Mouse (Mus musculus) cerebellum, adult (tissue): ENCODE results near the gene Nsf.

Source experiments
- ATAC-seq: cut with Nextera tagmentation; 2 replicates; pipeline ENCODE4 v1.9.2; 2017; ENCODE audit warnings: mild to moderate bottlenecking, moderate library complexity, mixed read lengths; ENCODE audit not compliant: insufficient number of reproducible peaks, low FRiP score, low TSS enrichment

The Nsf gene

DNA sequence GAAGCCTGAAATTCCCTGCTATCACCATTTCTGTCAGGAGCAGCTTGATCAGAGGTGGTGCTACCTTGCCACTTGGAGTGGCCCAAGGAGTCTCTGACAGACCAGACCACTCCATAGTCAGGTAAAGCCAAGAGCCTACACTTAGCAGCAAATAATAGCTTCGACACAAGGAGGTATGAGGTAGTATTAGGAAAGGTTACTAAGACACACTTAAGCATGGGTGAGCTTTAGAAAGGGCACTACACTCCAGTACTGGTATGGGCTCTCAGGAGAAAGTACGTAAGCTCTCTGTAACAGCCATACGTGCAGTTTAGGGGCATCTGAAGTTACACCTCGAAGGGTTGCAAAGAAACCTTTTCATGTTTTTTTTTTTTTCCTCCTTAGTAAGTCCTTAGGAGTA is 11.1 kb downstream of the Nsf start:
- ATAC-seq: no peak

DNA sequence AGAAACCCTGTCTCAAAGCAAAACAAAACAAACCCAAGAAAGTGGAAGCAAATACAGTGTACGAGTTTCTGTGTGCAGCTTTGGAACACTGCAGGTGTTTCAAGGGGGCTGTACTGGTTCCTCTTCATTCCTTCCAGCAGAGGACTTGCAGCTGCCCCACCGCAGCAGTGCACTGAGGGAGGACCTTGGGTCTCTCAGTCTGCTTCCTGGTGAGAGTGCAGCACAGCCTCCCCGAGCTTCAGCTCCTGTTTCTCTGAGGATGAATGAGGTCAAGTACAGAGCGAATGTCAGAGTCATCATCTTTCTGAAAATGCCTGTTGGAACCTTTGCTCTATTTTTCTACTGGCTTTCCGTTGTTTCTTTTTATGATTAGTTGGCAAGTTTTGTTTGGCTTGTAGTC is 12.5 kb downstream of the Nsf start:
- ATAC-seq: no peak

DNA sequence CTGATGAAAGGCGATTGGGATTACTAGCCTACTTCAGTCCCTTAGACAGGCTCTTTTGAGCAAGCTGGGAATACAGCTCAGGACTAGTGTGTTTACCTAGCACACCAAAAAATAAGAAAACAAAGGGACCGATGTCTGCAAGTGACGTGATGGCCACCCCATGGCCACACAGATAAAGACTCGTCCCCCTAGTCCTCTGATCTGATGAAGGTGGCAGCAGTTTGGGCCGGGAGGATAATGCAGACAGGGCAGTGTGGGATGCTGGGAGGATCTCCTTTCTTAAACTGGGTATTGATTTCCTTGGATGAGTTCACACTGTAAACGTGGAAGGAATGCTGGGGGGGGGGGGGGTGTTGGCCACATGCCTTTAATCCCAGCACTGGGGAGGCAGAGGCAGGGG is 13.0 kb downstream of the Nsf start:
- no peak for ATAC-seq

DNA sequence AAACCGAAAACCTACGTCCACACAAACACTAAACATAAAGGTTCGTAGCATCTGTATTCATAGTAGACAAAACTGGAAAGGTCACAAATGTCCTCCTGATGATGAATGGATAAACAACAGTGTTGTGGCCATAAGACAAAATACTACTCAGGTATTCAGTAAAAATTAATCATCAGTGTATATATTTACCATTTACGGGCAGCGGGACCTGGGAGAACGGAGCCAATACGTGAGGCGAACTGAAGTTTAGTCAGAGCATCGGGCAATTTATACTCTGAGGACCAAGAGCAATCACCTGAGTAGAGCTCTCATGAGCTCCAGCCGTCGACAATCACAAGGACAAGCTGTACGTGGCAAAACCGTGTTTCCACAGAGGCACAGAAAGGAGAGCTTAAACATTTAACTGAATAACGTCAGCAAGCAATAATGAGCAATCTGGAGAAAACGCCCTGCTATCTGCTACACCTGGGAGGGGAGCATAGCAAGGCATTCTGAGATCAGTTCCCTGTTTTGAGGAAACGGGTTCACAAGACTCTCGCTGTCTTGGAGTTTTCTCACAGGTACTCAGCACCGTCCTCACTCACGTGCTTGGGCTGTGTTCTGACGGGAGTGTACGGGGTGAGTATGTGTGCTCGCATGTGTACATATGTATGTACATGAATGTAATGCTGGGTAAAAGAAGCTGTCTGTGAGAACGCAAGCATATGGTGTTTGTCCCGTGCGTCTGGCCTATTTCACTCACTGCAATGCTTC is 15.7 kb downstream of the Nsf start:
- no peak for ATAC-seq

DNA sequence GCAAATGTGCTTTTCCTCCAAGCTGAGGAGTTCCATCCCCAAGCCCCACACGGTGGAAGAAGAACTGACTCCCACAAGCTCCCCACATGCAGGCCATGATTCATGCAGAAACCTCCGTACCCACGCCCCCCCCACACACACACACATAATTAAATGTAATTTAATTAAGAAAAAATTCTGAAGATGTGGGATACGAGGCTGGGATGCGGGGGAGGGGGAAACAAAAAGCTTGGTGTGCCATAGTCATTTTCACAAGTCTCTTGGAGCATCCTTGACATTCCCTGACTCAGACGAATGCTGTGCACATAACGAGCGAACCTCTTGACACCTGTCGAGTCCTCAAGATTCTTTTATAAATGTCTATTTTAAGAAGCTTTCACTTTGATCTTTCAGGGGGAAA is 16.4 kb downstream of the Nsf start:
- ATAC-seq: no peak

DNA sequence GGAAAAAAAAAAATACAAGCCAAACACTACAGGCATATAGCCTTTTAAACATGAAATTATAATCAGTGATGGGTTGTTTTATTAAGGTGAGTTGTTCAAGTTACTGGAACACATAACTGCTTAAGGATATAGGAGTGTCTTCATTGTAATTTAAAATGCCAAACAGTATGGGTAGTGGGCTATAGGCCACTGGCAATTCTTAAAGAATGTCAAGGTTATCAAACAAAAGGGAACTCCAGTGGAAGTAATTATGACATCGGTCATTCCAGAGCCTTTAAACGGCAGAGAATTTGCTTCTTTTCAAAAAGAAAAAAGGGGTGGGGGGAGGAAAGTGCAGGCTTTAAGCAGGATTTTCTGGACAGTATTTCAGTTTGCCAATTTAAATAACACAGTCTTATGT is 18.1 kb downstream of the Nsf start:
- no peak for ATAC-seq

DNA sequence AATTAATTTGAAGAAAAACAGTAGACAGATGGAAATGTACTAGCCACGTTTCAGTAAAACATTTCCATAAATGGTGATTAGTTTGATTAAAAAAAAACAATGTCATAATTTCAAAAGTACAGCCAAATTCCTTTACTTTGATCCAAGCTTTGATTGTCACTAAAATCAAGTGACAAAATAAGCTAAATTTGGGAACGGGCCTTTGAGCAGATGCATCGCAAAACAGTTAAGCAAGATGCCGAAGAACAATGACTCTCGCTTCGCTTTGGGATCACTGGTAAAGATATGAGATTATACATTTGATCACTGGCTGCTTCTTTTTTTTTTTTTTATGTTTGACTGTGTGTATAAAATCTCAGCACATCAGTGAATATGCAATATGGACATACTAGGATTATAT is 20.0 kb downstream of the Nsf start:
- ATAC-seq: no peak

DNA sequence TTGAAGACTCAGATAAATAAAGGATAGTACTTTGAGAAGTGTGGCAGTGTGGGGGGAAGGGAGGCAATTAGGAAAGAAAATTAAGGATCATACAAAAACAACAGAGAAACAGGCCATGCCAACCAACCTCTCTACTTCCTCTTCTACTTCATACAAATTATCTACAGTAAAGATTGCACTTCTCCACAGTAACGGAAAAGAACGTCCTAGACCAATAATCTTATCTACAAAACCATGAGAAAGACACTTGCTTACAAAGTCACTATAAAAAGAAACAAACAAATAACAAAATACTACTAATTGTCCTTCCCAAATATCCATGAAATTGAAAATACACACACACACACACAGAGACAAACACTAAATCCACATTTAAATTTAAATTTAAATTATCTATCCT is 29.9 kb downstream of the Nsf start:
- ATAC-seq: no peak

DNA sequence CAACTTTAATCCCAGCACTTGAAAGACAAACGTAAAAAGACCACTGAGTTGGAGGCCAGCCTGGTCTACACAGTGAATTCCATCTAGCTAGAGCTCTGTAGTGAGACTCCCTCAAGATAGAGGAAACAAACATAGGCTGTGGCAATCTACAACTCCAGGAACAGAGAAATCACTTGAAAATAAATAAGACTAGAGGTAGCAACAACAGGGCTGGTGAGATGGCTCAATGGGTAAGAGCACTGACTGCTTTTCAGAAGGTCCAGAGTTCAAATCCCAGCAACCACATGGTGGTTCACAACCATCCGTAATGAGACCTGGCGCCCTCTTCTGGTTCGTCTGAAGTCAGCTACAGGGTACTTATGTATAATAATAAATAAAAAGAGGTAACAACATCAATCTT is 30.6 kb downstream of the Nsf start:
- no peak for ATAC-seq

DNA sequence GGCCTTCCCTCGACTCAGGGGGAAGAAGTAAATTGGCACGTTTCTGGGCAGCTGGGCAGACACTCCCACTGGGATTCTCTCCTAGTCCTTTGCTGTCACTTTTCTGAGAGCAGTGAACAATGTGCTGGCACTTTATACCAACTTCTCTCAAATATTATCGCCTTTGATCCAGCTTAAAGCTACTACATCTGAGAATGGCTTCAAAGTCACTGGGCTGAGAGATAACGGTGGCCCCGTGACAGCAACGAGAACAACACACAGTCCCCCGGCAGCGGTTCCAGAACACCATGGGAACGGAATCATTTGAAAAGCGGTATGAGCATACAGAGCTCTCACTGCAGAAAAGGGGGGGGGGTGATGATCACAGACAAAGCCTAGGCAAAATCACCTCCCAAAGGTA is 31.0 kb downstream of the Nsf start:
- no peak for ATAC-seq

DNA sequence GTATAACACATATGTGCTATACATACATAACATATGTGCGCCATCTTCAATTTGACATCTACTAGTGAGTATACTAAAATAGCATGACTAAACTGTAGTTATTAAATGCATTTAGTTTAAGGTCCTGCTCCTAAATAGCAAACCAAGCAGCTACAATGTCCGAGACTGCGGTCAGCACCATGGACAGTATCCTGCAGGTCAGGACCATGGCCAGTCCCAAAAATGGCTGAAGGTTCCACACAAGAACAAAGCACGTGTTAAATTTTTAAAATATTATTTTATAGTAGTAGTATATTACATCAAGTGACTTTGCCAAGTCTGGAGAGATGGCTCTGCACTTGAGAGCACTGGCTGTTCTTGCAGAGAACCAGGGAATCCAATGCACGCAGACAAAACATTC is 33.2 kb downstream of the Nsf start:
- no peak for ATAC-seq

DNA sequence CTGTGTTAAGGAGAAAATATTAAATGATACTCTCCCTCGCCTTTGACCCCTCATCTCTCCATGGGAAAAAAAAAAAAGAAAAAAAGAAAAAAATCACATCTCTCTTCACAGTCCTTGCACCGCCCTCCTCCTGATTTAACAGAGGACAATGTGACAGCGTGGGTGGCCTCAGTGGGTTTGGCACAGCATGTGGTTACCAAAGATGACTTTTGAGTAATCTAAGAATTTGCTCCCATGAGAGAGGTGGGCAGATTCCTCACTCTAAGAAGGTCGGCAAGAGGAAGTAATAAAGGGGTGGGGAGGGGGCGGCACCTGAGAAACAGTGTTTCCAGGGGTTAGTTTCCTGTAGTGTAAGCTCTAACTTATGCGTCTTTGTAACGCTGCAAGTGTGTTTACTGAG is 37.0 kb downstream of the Nsf start:
- no peak for ATAC-seq

DNA sequence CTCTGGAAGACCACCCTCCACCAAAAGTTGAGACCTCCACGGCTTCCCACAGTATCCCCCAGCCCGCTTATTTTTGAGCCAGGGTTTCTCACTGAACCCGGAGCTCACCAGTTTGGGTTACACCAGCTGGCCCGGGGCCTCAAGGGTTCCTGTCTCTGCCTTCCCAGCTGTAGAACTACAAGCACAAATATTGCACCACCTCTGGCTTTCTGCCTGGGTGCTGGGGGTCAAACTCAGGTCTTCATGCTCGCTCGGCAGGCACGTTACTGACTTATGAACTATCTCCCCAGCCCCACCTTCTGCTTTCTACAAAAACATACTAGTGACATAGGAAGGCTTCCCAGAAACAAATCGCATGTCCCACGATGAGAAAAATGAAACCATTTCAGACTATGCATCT is 38.2 kb downstream of the Nsf start:
- ATAC-seq: no peak

DNA sequence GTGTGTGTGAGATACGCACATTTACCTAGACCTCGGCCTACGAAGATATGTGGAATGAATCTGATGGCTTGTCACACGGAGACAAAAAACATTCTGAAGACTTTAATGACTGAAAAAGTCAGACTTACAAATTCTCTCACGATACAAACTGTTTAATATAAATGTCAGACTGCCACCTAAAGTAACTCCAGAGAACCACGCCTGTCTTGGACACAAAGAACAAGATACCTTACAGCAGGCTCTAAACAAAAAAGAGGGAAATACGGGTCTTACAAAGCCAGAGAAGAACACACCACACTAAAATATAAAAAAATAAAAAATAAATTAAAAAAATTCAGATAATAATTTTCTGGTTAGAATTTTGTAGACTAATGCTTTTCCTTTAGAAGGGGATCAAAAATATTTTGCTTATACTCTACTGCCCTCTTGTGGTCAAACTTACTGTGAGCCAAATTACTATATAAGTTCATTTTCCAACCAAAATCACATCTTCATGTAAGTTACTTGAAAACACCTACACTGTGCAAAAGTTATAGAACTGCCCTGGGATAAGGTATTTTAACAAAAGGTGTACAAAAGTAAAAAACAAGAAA is 42.8 kb downstream of the Nsf start:
- no peak for ATAC-seq

DNA sequence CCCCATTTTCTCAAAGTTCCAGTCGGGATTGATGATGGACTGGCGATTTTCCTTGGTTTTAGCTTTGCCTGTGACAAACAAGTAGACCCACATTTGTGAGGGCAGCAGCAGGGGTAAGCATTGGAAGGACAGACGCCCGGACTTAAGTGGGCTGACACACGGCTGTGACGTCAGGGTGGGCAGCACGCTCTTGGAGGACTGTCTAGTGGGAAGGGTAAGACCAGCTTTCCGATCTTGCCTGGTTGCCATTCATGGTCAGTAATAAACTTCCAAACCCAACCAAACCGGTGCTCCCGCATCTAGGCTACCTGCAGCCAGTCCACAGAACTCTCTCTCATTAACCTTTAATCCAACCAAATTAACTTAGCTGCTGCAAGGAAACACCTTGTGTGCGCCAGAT is 43.3 kb downstream of the Nsf start:
- no peak for ATAC-seq

DNA sequence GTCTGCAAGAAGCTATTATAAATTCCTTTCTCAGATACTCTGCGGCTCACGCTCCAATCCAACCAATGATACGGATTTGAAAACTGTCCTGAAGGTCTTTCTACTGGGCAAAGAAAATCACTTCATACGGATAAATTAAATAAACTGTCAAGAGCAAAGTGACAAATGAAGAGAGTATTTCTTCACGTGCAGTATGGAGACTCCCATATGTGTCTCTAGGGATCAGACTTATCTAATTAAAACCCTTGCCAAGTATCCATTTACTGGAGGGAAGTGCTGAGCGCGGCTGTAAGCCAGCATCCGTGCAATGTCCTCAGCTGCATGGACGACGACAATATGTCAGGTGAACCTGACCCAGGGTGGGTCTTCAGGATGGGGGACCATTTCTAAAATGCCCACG is 44.0 kb downstream of the Nsf start:
- ATAC-seq: no peak

DNA sequence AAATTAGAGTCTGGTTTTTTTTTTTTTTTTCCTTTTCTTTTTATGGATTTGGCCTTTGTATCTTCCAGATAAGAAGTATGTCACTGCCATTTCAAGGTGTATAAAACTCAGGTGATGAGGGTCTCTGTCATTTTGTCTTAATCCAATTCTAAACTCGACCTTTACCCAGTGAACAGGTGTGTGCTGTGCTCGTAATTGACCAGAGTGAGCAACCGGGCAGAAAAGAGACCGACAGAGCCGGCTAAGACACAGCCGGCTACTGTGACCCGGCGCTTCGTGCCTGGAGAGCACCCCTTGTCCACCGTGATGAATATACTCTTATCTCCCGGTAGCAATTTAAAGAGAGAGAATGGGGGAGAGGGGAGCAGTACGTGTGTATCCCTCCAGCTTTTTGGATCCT is 44.5 kb downstream of the Nsf start:
- ATAC-seq: no peak

DNA sequence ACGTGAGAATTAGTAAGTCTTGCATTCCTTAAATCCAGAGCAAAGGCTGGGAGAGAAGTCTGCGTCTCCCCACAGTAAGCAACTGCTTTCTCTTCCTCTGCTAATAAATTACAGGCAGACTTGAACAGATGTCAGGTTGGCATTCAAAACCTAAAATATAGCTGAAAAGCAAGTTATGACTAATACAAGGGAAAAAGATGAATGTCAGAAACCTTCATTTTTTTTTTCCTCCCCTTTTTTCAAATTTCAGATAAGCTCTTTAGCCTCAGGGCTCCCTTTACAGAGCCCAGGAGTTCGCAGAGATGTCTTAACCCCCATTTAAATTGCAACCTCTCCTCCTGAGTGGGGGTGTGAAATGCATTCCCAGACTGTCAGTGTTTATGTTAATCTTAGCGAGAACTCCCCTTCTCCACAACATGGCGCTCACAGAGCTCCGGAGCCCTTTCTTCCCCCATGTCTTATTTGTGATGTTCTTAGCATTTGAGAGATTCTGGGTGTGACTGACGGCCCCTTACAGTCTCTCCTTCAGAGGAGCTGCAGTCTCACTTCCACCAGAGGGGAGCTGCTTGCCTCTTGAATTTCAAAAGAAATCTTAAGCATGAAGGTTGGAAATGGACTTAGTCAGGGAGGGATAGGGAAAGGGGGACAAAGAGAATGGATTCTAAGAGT is 47.7 kb downstream of the Nsf start:
- ATAC-seq: no peak

DNA sequence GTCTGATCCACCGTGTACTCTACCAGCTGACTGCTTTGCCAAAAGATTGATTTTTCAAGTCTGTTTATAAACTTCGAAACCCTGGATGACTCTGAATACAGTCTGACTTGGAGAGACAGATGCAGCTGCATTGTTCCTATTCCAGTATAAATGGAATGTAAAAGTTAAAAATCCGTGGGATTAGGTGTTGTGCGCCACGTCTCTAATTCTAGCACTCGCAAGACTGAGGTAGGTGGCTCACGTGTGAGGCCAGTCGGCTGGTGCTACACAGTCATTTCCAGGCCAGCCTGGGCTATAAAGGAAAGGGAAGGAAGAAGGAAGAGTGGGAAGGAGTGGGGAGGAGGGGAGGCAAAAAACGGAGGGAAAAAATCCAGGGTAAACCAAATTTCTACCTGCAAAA is 48.4 kb downstream of the Nsf start:
- no peak for ATAC-seq

DNA sequence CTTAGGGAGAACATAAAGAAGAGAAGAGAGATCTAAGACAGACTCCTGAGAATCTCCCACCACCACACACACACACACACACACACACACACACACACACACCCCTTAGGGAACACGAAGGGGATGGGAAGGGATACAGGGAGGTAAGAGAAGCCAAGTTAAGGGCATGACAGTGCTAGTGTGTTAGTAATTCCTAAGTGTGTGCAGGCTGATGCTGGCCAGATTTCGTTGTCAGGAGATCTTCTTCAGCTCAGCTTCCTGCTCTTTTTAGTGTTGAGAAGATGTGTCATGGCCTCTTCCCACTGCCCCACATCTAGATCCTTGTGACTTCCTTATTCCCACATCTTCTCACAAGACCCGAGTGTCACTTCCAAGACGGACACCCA is 52.3 kb downstream of the Nsf start:
- ATAC-seq: no peak

DNA sequence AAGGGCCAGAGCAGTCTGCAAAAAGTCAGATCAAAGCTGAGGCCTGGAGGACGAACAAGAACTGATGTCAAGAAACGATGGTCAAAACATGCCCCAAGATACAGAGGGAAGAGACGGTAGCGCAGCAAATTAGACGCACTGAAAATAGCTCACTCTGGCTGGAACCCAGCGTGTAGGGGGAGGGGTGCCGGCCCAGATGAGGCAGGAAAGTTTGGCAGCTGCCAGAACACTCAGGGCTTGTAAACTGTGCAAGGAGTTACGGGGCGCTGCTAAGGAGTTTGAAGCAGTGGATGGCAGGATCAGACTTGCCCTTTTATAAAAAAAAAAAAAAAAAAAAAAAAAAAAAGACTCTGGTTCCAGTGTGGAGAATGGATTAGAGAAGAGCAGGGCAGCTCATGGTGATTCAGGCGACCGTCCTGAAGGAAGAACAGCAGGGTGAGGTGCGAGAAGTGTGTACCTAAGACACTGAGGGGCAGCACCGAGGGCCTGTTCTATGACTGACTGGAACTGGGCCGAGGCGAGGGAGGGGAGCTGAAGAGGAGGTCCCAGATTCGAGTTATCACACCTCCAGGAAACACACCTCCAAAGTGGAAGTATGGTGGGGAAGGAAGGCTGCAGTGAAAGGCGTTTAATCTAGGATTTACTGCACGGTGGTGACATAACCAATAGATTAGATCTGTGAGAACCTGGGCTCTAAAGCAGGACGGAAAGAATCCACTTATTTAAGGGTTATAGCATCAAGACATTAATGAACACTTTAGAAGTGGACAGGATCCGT is 52.9 kb downstream of the Nsf start:
- ATAC-seq: no peak
